Mouse (Mus musculus) heart, embryonic 11.5 days (tissue): Measurements from ENCODE around the gene Ndufc2. TPM values are rescaled to one million over a fixed set of nuclear protein-coding genes. Genes with fewer than 3 reads are reported as not detected.
"Not testable (repeated sequence)": the region's sequence is repeated elsewhere in the genome, so short reads cannot be mapped to it uniquely, and the experiment has no call there.

Experiments
- ATAC-seq: fragments of 200-750 bp; cut with Nextera tagmentation; replicated peaks from 2 replicates; pipeline ENCODE4 v1.8.0; 2017; ENCODE audit warnings: moderate library complexity; ENCODE audit not compliant: insufficient number of reproducible peaks, low FRiP score, low TSS enrichment
- H3K27ac ChIP-seq: fragments of 300-500 bp; sonication (generic); 2 replicates; pipeline ENCODE4 v1.5.1; 2014; ENCODE audit warnings: mild to moderate bottlenecking, low read depth, low read length
- H3K27me3 ChIP-seq: fragments of 300-500 bp; sonication (generic); 2 replicates; pipeline ENCODE4 v1.6.1; 2014; ENCODE audit warnings: mild to moderate bottlenecking, low read length, mixed read lengths; ENCODE audit not compliant: control insufficient read depth, insufficient read depth
- H3K36me3 ChIP-seq: fragments of 300-500 bp; sonication (generic); 2 replicates; pipeline ENCODE4 v1.6.1; 2014; ENCODE audit warnings: mild to moderate bottlenecking, low read length, moderate library complexity, mixed read lengths; ENCODE audit not compliant: control insufficient read depth, insufficient read depth
- H3K4me1 ChIP-seq: fragments of 300-500 bp; sonication (generic); 2 replicates; pipeline ENCODE4 v1.6.1; 2014; ENCODE audit warnings: low read length; ENCODE audit not compliant: control insufficient read depth, insufficient read depth
- H3K4me2 ChIP-seq: fragments of 300-500 bp; sonication (generic); 2 replicates; pipeline ENCODE4 v1.6.1; 2014; ENCODE audit warnings: mild to moderate bottlenecking, moderate library complexity
- H3K4me3 ChIP-seq: fragments of 300-500 bp; sonication (generic); 2 replicates; pipeline ENCODE4 v1.5.1; 2014; ENCODE audit warnings: low read depth, low read length
- H3K9ac ChIP-seq: fragments of 300-500 bp; sonication (generic); 2 replicates; pipeline ENCODE4 v1.6.1; 2014; ENCODE audit warnings: mild to moderate bottlenecking, low read depth, low read length, moderate library complexity
- H3K9me3 ChIP-seq: fragments of 300-500 bp; sonication (generic); replicated peaks from 2 replicates; pipeline ENCODE4 v1.6.1; 2016; ENCODE audit warnings: low read length; ENCODE audit not compliant: control insufficient read depth
- WGBS: fragments of 180-500 bp; shearing (Covaris S2); extraction: QIAGEN DNeasy Blood & Tissue Kit; methylation state at CpG from one replicate; pipeline ENCODE4 v1.1.7; 2014; ENCODE audit not compliant: insufficient replicate concordance; 5-methylcytosine and 5-hydroxymethylcytosine counted together
- polyA plus RNA-seq: library from polyadenylated mRNA; unstranded; fragments of >200 nt; fragmentation: Nextera tagmentation; extraction: Ambion mirVana; gene quantifications from 2 replicates; pipeline ENCODE4 v1.2.1, GENCODE M21; 2014

Gene Ndufc2
- polyA plus RNA-seq, 1 experiment from 2014 or later, result 505 TPM

DNA sequence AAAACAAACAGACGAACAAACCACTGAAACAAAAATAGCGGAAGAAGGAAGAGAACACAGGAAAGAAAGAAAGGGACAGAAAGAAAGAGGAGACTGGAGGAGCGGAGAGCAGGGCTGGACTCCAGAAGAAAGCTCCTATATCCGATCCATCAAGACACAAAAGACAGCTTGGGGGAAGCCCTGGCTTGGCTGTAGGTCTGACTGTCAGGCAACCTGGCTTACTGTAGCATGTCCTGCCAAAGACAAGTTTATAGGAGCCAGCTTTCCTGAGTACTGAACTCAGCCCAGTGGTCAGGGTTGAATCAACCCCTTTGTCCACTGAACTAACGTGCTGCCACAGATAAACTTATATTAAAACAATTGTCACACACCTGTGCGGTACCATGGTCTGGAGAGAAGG, 27.5 kb downstream of the Ndufc2 start:
- H3K4me2 ChIP-seq, result no peak overlapping the region
- no peaks in the 10 kb centered on the region for H3K27me3 ChIP-seq
- H3K4me3 ChIP-seq, result no peak overlapping the region
- WGBS, result 84% methylated on average over 6 of the region's 6 CpGs
- no peak overlapping the region for H3K27ac ChIP-seq
- no peak for ATAC-seq
- H3K4me1 ChIP-seq, result peaks cover 7% of the 10 kb centered on the region; the same call in 1 of the 2 replicates
- no peak overlapping the region for H3K9ac ChIP-seq
- no peaks in the 10 kb centered on the region for H3K36me3 ChIP-seq
- H3K9me3 ChIP-seq, result no peaks in the 10 kb centered on the region

DNA sequence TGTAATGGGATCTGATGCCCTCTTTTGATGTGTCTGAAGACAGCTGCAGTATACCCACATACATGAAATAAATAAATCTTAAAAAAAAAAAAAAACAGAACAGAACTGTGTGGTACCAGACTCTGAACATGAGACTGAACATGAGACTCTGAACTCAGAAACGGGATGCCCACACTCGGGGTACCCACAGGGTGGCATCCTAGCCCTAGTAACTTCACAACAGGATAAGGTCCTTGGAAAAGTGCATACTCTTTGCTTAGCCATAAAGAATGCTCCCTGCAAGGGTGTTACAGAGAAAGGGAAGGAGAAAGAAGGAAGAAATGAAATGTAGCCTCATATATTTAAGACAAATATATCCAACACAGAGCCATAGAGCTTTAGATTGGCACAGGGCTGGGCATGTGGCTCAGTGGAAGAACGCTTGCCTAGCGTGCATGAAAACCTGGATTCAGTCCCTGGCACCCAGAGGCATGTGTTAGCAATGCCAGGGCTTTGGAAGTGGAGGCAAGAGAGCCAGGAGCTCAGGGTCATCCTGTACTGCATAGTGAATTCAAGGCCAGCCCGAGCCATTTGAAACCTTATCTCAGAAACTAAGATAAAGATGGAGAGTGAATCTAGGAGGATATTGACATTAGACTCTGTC, 28.1 kb downstream of the Ndufc2 start:
- ATAC-seq, result no peak
- H3K9ac ChIP-seq, result no peak overlapping the region

DNA sequence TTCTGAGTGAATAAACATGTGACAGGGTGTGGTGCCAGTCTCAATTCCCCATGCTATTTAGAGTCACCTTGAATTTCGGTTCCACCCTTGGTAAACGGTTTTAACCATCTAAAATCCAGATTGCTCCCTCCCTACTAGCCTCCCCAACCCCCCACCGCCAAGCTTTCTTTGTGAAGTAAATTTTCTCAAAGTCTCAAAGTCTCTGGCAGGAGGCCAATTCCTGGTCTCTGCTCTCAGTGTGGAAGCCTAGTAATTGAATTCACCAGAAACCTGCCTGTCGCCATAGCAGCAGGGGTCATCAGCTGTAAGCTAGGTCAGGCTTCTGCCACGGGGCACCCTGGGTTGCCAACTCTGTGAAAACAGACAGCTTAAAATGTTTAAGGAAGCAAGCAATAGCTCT, 29.9 kb downstream of the Ndufc2 start:
- H3K27me3 ChIP-seq, result no peaks in the 10 kb centered on the region
- ATAC-seq, result no peak
- WGBS, result 6% methylated on average over 5 of the region's 5 CpGs
- H3K9me3 ChIP-seq, result no peaks in the 10 kb centered on the region
- H3K27ac ChIP-seq, result no peak overlapping the region
- 0 out of 2 replicates have a peak overlapping the region, but pooled peaks have one; percentile 28 for H3K9ac ChIP-seq
- no peak overlapping the region for H3K4me3 ChIP-seq
- no peaks in the 10 kb centered on the region for H3K36me3 ChIP-seq
- peaks cover 7% of the 10 kb centered on the region; the same call in 1 of the 2 replicates for H3K4me1 ChIP-seq
- H3K4me2 ChIP-seq, result no peak overlapping the region

More for the DNA sequence above, 28.1 kb downstream of the Ndufc2 start:
- Histone ChIP-seq H3K36me3 (no peaks in the 10 kb centered on the region), H3K9me3 (no peaks in the 10 kb centered on the region), H3K27ac (no peak overlapping the region), H3K4me3 (no peak overlapping the region), H3K4me1 (peaks cover 7% of the 10 kb centered on the region; the same call in 1 of the 2 replicates), H3K27me3 (no peaks in the 10 kb centered on the region), H3K4me2 (no peak overlapping the region)
- WGBS, result 70% methylated on average over 5 of the region's 5 CpGs

DNA sequence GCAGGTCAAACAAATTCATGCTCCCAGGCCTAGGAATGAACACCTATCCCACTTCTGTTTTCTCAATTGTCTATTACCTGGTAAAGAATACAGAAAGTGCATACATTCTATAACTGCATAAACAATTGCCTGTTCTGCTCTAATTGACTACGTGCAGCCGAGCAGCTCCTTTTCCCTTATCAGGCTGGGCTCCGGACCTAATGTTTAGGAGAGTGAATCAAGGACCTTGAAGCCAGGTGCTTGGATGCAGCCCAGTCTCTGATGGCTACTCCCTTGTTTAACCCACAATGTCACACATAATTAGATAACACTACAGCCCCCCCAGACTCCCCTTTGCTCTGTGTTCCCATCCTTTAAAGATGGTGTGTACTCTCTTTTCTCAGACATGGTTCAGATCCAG, 33.7 kb downstream of the Ndufc2 start:
- not testable (repeated sequence) for H3K27ac ChIP-seq, ATAC-seq, H3K27me3 ChIP-seq, H3K4me3 ChIP-seq, H3K36me3 ChIP-seq, H3K9me3 ChIP-seq, H3K4me2 ChIP-seq, H3K9ac ChIP-seq, H3K4me1 ChIP-seq
- WGBS, result 50% methylated on average over 3 of the region's 3 CpGs

DNA sequence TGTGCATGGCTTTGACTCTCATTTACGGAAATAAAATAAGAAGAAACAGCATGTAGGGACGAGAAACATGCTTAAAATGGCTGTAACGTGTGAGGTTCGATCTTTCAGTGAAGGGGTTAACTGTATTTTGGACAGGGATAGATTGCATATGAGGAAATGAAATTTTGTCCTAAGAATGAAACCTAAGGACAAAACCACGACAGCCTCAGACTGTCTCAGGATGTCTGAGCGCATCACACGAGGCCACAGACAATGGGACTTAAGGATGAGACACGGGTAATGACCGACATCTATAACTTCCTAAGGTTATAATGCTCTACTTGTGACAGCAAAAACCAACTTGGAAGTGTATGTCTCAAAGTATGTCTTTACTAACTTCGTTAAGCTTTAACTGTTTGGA, 34.7 kb downstream of the Ndufc2 start:
- H3K4me3 ChIP-seq, result no peak overlapping the region
- no peak overlapping the region for H3K9ac ChIP-seq
- no peaks in the 10 kb centered on the region for H3K36me3 ChIP-seq
- H3K9me3 ChIP-seq, result no peaks in the 10 kb centered on the region
- ATAC-seq, result no peak
- H3K4me2 ChIP-seq, result no peak overlapping the region
- WGBS, result 80% methylated on average over 10 of the region's 10 CpGs
- no peaks in the 10 kb centered on the region for H3K27me3 ChIP-seq
- H3K4me1 ChIP-seq, result peaks cover 7% of the 10 kb centered on the region; the same call in 1 of the 2 replicates
- no peak overlapping the region for H3K27ac ChIP-seq

DNA sequence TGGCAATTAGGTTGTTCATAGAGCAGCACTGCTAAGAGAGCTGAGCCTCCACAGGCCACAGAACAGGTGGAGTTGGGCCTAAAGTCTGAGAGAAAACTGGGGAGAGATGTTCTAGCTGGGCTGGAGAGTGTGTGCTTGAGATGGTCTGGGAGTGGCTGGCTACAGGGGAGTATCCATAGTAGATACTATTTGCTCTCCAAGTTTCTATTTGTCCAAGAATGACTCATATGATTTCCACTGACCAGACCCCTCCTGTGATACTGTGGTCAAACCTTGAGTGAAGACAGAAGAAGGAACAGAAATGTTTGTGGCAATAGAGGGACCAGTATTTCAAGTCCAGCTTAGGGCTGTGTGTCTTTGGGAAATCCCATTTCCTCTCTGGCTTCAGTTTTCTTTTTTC, 39.2 kb downstream of the Ndufc2 start:
- Histone ChIP-seq H3K27me3 (no peaks in the 10 kb centered on the region), H3K9me3 (no peaks in the 10 kb centered on the region; the same call in 1 of the 2 replicates), H3K4me2 (no peak overlapping the region), H3K9ac (no peak overlapping the region), H3K4me3 (no peak overlapping the region), H3K36me3 (no peaks in the 10 kb centered on the region), H3K27ac (no peak overlapping the region), H3K4me1 (no peaks in the 10 kb centered on the region)
- ATAC-seq, result no peak

DNA sequence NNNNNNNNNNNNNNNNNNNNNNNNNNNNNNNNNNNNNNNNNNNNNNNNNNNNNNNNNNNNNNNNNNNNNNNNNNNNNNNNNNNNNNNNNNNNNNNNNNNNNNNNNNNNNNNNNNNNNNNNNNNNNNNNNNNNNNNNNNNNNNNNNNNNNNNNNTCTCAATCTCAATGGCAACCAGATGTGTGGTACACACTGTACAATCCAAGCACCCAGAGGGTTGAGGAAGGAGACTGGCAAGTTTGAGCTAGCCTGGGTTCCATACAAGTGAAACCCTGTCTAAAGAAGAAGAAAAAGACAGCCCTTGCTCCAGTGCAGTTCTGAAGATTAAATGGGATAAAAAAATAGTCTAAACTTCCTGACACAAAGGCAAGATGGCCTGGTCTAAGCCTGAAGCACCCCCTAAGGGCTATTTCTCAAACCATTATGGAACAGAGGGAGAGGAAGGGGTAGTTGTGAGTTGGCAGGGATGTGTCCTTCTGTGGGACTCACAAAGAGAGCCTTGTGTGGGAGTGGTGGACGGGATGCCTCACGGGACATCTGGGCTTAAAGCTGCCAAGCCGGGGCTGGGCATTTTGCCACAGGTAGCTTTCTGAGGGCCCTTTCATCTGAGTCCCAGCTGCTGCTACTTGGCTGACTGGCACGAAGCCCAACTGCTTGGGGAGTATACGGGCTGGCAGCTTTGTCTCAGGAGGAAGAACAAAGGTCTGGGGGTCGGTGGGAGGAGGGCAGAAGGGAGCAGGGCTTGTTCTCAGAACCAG, 46.5 kb downstream of the Ndufc2 start:
- ATAC-seq, result no peak
- Histone ChIP-seq H3K4me1 (no peaks in the 10 kb centered on the region), H3K4me3 (no peak overlapping the region), H3K36me3 (no peaks in the 10 kb centered on the region), H3K27me3 (no peaks in the 10 kb centered on the region), H3K4me2 (no peak overlapping the region), H3K9me3 (no peaks in the 10 kb centered on the region; the same call in 1 of the 2 replicates), H3K9ac (no peak overlapping the region), H3K27ac (no peak overlapping the region)
- 56% methylated on average over 6 of the region's 6 CpGs for WGBS

DNA sequence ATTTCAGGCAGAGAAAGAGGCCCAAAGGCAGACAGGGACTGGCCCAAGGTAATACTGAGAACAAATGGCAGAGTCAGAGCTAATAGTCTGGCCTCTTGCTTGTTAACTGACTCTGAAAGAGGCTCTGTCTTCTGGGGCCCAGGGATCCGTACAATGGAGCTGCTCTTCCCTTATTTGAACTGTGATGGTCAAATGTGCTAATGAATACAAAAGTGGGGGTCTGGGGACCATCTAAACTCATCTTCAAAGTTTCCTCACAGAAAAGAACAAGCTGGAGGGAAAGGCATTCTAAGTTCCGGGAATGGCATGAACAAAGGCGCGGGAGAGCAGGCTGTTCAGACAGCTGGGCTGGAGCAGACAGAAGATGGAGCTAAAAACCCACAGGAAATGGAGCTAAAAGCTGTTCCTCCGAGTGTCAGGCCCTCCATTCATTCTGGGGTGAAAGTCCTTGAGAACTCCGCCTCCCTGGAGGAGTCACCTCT, 47.3 kb downstream of the Ndufc2 start:
- no peaks in the 10 kb centered on the region for H3K36me3 ChIP-seq
- no peak overlapping the region for H3K27ac ChIP-seq
- ATAC-seq, result no peak
- H3K4me3 ChIP-seq, result no peak overlapping the region
- no peak overlapping the region for H3K9ac ChIP-seq
- 62% methylated on average over 6 of the region's 6 CpGs for WGBS
- no peaks in the 10 kb centered on the region for H3K4me1 ChIP-seq
- no peak overlapping the region for H3K4me2 ChIP-seq
- H3K9me3 ChIP-seq, result no peaks in the 10 kb centered on the region
- no peaks in the 10 kb centered on the region for H3K27me3 ChIP-seq
